Mouse (Mus musculus) 3134 (cell line): ENCODE measurements at regions not wholly inside any gene's neighbourhood (a gene's known extent, or its start where the extent isn't known, plus 50 kb on each side); places are given as distances from the start of the nearest gene placed in this dataset.

Experiments used
- DNase-seq: peaks from one replicate; pipeline ENCODE4 v3.0.0-alpha.2; 2011; ENCODE audit warnings: low spot score; ENCODE audit not compliant: insufficient read length; ENCODE audit errors: extremely low read depth

GRCm38 (mm10) chr10:118803922-118804557, 66.0 kb downstream of the Dyrk2 start:
- no peak for DNase-seq

- DNase-seq: no peak
Observed at GRCm38 (mm10) chr10:118804574-118804973, 65.4 kb downstream of the Dyrk2 start.
